Mouse (Mus musculus): ENCODE results near the gene Clrn3.

Gene Clrn3

DNA sequence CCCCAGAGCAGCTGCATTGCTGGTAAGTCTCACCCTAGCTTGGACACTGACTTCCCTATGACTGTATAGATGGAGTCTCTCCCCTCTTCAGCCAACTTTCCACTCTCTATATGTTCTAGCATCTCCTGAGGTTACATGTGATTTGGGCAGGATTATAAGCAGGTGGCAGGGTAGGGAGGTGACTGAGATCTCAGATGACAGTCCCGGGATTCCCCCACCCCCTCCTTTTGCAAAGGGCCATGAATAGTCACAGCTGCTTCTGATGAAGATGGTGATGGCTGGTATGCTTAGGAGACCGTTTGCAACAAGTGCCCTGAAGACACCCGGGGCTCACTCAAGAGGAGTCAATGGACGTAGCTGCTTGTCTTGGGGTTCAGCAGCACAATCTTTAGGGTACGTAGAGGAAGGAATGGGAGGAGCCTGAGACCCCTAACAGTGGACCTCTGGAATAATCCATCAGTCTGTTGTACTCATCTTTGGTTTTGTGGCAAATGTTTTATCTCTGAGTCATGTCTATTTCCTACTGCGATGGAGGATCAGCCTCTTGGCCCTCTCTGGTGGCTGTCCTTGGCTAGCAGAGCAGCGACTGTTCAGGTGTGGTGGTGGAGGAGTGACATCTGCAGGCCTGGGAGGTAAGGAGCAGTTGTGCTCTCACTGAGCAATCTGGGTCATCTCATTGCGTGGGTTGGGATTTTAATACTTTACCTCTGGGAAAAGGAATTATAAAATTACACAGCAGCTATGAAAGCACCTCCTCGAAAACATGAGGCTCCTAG, 38.5 kb downstream of the Clrn3 start:
- no peak for DNase-seq (ENCODE audit: low read depth in 1 of 2, low spot score in 2 of 2)

DNA sequence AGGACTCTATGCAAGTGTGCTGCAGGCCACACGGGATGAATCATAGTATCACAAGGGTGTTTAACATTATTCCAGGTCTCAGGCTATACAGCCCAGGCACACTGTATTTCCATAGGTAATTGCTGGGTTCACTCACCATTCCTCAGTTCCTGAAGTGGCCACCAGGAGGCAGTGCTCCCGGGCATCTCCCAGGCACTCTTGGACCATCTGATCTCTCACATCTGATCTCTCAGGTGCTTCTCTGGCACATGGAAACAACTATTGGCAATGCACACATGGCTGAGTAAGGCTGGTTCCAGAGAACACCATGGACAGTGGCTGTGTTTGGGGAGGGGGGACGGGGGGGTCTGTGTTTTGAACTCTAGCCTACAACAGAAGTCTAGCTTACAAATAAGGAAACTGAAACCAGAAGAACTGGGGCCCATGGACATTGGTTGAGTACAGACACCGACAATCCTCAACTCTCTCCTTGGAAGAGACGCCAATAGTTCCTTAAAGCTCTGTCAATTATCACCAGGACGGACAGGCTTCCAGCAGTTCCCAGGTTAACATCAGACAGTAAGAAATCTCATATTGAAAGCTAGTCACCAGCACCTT, 40.1 kb downstream of the Clrn3 start:
- no peak for DNase-seq (ENCODE audit: low read depth in 1 of 2, low spot score in 2 of 2)

DNA sequence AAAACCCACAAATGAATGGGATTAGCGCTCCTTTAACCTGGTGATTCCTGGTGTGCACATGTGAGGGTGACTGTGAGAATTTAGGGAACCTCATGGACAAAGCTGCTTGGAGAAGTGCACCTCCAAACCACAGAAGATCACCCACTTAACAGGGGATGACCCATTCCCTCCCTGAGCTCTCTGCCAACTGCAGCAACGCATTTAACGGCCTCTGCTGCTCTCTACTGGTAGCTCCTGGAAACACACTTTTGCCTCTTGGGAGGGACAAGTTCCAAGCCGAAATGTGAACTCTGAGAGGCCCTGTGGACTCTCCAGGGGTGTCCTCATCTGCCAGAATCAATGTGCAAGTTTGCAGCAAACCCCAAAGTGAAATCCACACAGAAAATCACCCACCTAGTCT, 41.0 kb downstream of the Clrn3 start:
- peak in 1 of 2 experiments; percentile 45 for DNase-seq (ENCODE audit: low read depth in 1 of 2, low spot score in 2 of 2)

DNA sequence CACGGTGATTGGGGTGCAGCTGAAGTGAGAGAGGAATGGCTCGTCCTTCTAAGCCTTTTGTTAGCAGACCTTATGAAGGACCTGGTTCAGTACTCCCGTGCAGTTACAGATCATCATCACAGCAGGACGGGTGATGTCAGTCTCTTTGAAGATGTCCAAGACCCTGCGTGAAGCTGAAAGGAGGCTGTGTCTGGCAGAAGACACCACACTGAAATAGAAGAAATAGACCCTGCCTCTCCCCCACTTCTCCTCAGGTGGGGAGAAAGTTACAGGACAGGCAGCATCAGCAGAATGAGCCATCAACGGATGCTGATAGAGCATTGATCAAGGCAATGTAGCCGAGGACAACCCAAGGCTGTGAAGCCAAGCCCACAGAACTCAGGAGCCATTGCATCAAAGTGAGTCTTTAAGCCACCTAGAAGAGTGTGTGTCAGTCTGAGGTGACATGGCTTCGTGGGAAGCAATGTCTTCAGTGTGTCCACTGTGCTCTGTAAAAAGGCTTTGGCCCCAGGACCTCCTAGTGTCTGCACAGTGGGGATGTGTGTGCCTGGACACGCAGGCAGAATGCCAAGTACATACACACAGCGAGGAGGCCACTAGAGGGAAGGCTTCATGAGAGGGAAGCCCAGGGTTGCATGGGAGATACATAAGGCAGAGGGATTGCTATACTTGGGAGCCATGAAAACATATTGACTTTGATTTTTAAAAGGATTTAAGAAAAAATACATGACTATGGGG, 41.6 kb downstream of the Clrn3 start:
- DNase-seq (ENCODE audit: low read depth in 1 of 2, low spot score in 2 of 2): no peak

DNA sequence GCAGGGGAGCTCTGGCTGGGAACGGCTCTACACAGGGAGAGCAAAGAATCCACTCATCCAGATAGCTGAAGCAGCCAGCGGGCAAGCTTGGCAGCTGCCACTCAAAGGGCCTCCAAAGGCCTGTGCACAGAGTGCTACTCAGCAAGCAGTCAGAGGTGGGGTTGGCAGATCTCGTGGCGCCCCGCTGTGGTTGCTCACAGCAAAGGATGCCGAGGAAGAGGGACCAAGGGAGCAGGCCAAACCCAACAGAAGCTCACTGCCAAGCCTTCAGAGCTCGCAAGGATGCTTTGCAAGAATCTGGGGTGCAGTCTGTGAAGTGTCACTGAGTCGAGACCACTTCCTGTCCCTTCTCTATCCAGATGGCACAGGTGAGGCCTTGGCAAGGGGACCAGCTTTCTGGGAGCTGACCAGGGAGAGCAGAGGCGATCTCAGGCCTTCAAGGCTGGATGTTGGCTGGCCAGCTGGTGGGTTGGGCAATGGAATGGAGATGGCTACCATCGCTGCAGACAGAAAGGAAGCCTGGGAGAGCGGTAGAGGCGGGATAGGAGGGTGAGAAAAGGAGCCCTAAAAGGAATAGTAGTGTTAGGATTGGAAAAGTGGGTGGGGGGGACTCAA, 42.6 kb downstream of the Clrn3 start:
- no peak for DNase-seq (ENCODE audit: low read depth in 1 of 2, low spot score in 2 of 2)

DNA sequence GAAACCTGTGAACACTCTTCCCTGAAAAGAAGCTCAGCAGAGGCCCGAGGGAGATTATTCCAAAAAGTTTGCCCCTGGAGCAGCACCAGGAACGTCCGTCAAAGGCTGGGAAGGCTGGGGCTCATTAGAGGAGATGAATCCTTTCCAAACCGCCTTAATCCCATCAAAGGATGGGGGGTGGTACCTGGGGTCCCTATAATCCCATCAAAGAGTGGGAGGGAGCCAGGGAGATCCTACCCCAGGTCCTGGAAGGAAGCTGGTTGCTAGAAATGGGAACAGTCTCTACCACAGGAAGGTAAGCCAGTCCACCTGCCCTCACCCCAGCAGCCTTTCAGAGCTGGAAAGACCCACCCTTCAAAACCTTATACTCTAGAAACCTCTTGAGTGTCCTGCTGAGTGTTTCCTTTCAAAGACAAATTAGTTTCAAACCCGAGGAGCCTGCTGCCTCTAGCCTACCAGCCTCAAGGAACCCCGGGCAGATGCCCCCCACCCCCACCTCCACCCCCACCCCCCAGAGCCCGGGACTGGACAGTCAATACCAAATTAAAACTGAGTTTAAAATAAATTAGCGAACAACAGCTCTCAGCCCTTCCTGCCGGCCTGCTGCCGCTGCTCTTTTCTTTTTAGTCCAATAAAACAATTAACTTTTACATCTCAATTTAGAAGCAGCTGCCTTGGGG, 43.2 kb downstream of the Clrn3 start:
- no peak for DNase-seq (ENCODE audit: low read depth in 1 of 2, low spot score in 2 of 2)

DNA sequence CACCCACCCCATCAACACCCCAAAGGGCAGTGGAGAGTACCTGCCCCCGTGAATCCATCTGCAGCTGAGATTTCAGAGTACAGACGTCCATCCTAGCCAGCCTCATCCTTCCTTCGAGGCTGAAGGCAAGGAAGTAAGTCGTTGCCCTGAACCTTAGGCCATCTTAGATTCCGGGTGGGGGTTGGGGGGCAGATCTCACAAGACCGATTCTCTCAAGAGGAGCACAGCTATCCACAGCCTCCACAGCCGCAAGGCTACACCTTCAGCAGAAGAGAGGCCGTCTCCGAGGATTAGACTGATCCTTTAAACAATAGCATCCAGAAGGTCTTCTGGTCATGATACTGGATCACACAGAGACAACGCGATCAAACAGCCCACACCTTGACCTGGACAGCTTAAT, 44.1 kb downstream of the Clrn3 start:
- no peak for DNase-seq (ENCODE audit: low read depth in 1 of 2, low spot score in 2 of 2)

DNA sequence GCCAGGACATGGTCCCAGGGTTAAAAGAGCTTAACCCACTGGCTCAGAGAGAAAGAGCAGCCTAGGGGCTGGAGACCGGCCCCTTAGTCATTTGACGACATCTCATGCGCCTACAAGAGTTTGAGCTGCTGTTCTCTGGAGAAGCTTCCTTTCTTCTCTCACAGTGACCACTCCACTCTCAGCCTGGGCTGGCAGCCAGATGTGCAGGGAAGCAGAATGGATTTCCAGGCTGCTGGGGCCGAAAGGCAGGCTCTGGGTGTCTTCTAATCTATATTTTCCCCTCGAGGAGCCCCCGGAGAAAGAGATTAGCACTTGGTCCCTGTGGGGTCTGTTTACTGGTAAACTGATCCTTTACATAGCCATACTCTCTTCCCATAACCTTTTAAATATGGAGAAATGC, 44.7 kb downstream of the Clrn3 start:
- DNase-seq (ENCODE audit: low read depth in 1 of 2, low spot score in 2 of 2): no peak

DNA sequence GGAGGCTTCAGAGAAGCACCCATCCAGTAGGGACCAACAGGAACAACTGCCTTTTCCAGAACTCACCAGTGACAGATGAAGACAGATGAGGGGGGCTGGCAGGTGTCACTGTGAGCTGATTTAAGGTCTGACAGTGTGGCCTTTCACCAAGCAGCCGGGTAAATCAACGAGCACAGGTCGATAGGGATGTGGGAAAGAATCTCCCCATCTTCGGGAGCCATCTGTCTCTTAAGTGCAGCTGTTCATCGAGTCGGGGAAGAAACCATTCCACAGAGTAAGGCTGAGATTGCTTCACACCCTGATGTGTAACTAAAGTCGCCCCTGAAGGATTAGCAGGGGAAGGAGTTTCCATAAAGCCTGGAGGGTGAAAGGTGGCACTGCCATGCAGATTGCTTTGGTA, 47.3 kb downstream of the Clrn3 start:
- DNase-seq (ENCODE audit: low read depth in 1 of 2, low spot score in 2 of 2): no peak

DNA sequence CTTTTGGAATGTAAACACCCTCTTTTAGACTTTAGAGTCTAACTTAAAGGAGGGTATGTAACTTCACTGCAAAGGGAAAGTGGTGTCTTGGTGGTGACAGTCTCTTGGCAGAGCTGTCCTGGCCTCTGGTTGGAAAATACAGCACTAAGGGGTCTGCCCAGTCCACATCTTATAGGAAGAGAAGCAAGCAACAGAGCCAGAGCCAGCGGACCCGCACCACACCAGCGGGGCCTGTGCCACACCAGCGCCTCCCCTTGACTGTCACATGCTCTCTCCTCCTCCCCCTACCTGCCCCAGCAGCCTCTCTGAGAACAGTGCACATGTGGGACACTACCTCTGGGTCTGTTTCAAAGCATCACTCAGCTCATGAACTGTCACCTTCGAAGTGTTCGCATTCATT, 48.5 kb downstream of the Clrn3 start:
- no peak for DNase-seq (ENCODE audit: low read depth in 1 of 2, low spot score in 2 of 2)

DNA sequence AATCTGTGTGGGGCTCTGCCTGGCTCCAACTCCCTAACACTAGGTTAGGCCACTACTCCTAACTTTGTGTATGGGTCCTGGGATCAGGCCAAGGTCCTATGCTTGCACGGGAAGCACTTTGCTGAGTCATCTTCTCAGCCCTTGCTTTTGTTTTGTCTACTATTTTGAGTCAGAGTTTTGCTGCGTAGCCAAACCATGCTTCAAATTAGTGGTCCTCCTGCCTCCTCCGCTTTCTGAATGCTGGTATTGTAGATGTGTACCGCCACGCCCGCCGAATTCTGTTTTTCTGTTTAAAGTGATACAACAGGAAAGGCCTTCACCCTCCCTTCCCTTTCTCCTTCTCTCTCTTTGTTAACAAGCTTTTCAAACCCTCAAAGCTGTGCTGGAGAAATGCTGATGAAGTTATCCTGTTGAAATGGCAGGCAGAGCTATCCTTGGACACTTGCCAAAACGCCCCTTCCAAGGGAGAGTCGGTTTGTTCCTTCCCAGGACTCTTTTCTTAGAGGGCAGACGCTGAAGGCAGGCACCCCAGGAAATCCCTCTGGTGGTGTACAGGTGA, 49.1 kb downstream of the Clrn3 start:
- no peak for DNase-seq (ENCODE audit: low read depth in 1 of 2, low spot score in 2 of 2)

DNA sequence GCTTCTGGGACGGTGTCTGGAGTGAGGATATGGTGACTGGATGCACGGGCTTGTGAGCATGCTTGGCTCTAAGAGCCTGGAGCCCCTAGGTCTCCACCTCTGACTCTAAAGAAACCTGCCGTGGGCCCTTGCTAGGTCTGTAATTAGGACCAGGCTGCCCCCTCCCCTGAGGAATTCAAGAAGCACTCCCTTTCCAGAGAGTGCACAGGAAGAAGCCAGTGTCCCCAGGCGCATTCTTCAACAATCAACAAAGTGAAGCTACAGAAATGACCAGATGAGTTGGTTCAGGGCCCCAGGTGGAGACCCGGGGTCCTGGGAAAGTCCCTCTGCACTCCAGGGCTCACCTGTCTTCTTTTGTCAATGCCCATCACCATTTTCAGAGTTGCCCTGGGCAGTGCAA, 51.2 kb downstream of the Clrn3 start:
- no peak for DNase-seq (ENCODE audit: low read depth in 1 of 2, low spot score in 2 of 2)

DNA sequence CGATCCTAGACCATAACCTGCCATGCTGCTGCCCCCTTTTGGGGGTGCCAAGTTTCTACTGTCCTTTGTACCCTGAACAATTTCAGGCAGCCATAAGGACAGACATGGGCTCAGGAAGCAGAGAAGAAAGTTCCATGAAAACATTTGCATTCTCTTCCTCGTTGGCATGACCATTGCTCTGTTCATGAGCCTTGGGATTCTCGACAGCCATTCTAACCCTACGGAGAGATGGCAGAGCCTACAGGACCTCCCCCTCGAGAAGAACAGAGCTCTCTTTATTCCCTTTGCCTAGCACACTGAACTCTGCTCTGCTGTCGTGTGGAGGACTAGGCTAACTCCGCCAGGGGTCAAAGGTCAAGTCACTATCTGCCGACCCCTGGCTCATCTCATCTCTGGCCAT, 52.5 kb downstream of the Clrn3 start:
- no peak for DNase-seq (ENCODE audit: low read depth in 1 of 2, low spot score in 2 of 2)

DNA sequence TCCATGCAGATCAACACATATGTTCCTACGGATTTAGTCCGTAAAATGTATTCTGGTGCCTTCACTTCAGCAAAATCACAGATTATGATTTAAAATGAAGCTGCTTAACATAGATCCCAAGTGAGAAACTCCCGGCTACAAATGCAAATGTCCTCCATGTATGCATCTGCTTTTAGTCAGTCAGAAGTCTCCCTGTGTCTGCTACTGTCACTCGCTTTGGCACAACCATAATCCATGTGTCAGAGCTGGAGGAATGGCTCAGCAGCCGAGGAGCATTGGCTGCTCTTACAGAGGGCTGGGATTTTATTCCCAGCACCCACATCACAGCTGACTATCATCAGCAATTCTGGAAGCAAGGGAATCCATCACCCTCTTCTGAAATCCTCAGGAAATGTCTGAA, 58.1 kb downstream of the Clrn3 start:
- DNase-seq (ENCODE audit: low read depth in 1 of 2, low spot score in 2 of 2): no peak

DNA sequence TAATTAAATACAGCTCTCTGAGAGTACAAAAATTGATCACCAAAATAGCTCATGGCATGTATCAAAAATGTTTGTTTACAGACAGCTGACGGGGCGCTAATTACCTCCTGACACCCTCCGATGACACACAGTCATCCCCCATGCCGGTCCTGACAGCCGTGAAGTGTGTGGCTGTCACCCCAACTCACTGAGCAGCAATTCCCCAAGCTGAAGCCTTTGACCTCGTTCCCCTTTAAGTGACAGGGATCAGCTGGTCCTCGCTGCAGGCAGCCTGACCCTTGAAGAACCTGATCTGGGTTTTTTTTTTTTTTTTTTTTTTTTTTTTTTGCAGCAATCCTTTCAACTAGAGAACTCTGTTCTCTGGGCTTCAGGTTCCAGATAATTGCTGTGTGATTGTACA, 59.8 kb downstream of the Clrn3 start:
- DNase-seq (ENCODE audit: low read depth in 1 of 2, low spot score in 2 of 2): no peak

DNA sequence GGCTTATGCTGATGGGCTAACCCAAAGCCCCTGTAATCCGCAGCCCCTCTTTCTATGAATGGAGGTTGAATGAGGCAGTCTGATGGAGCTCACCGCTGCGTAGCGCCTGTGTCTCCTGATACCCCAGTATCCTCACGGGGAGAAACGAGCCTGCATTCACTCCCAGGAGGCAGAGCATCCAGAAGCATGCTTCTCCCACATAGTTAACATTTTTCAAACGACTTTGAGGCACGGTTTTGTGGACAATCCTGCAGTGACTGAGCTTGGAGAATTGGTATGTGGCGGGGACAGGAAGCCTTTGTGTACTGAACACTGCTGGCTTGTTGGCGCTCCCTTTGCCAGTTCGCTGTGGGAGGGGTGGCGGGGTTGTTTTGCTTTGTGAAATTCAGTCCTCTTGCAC, 63.2 kb downstream of the Clrn3 start:
- no peak for DNase-seq (ENCODE audit: low read depth in 1 of 2, low spot score in 2 of 2)

DNA sequence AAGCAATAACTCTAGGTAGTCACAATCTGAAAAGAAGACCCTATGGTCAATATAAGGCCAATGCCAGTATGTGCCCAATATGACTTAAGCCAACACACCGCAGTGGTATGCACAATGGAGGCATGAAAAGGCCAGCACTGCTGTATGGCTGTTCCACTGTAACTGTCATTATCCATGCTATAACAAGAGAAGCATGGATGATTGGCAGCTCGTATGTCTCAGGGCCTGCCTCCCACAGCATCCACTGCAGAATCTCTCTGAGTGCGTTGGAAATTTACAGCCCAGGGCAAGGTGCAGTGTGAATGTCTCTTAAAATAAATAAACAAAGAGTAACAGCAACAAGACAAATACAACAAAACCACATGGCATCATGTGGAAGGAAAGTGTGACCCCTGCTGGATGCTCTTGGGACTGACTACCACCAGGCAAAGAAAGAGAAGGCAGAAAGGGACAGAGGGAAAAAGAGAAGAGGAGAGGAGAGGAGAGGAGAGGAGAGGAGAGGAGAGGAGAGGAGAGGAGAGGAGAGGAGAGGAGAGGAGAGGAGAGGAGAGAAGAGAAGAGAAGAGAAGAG, 63.7 kb downstream of the Clrn3 start:
- DNase-seq (ENCODE audit: low read depth in 1 of 2, low spot score in 2 of 2): no peak
